Mouse (Mus musculus): ENCODE results near the gene Ssu72.

- TF ChIP-seq CTCF (conservative IDR thresholded peaks at IDR 0.05; ENCODE audit: insufficient read depth, insufficient read length, low read depth, low read length) = no peak
- TF ChIP-seq POLR2A (IDR thresholded peaks at IDR 0.05; ENCODE audit: low read depth, low read length) = no peak
Measured at GRCm38 (mm10) chr4:155776704-155777335, 72.2 kb downstream of the Ssu72 start.
